Comparison of ENCODE assay signal across 9 mouse cellular contexts in the genomic region with DNA sequence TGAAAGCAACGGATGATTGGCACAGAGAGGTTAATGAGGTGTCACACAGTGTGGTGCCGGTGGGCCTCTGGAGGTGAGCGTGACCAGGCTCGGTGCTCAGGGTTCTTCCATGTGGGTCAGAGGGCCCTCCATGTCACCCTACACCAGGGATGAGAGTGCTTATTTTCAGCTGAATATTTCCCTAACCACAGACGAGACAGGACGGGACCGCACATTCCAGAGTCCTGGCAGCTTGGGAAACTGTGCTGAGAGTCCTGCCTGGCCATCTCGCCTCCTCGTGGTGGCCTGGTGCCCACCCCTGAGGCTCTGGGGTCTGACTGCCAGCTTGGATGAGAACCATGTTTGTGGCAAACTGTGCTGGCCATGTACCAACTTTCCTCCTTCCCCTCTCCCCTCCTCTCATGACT. TPM values are rescaled to one million over a fixed set of nuclear protein-coding genes. Genes with fewer than 3 reads are reported as not detected.
DNase-seq lines count a peak whose midpoint lies in the region; ATAC-seq lines count a peak whose summit lies in the region.
"Had no signal": no experiment of that assay in that cellular context is flagged by ENCODE, and none has a peak within 500 bp of the region (broad histone marks: within the 10 kb centered on the region; RNA-seq: fewer than 3 reads in every experiment).

No protein-coding gene starts in this region.

- no peak overlapping the region for H3K4me2 ChIP-seq in hindbrain, embryonic 14.5 days (replicated peaks)
- no peak overlapping the region for H3K4me2 ChIP-seq in hindbrain, embryonic 11.5 days (replicated peaks; ENCODE audit: low read depth, low read length)
- H3K4me2 ChIP-seq: midbrain, embryonic 15.5 days had no signal

- no peak overlapping the region for H3K9ac ChIP-seq in hindbrain, embryonic 14.5 days
- H3K9ac ChIP-seq in hindbrain, embryonic 11.5 days (ENCODE audit: low read depth, low read length), result no peak overlapping the region
- H3K9ac ChIP-seq: midbrain, embryonic 15.5 days had no signal

- no peaks in the 10 kb centered on the region for H3K4me1 ChIP-seq in hindbrain, embryonic 14.5 days (replicated peaks; ENCODE audit: control insufficient read depth, insufficient read depth, low read length)
- H3K4me1 ChIP-seq in hindbrain, embryonic 11.5 days (replicated peaks; ENCODE audit: control insufficient read depth, insufficient read depth, low read length), result no peaks in the 10 kb centered on the region

- H3K36me3 ChIP-seq in hindbrain, embryonic 14.5 days (replicated peaks; ENCODE audit: control insufficient read depth, insufficient read depth), result no peaks in the 10 kb centered on the region
- no peaks in the 10 kb centered on the region for H3K36me3 ChIP-seq in hindbrain, embryonic 11.5 days (ENCODE audit: control insufficient read depth, insufficient read depth, low read length)
- H3K36me3 ChIP-seq: midbrain, embryonic 15.5 days had no signal

- ATAC-seq in hindbrain, embryonic 14.5 days (ENCODE audit: low FRiP score), result no peak; the same call in 1 of the 2 replicates
- no peak for ATAC-seq in hindbrain, embryonic 11.5 days (ENCODE audit: low FRiP score)
- ATAC-seq: midbrain, embryonic 15.5 days had no signal

- no peak overlapping the region for H3K4me3 ChIP-seq in hindbrain, embryonic 14.5 days (replicated peaks; ENCODE audit: low read length)
- no peak overlapping the region for H3K4me3 ChIP-seq in hindbrain, embryonic 11.5 days (ENCODE audit: low read depth, low read length)
- H3K4me3 ChIP-seq: midbrain, embryonic 15.5 days had no signal

- 66% methylated on average over 9 of the region's 9 CpGs for WGBS in hindbrain, embryonic 14.5 days
- 72% methylated on average over 9 of the region's 9 CpGs for WGBS in hindbrain, embryonic 11.5 days

- no peaks in the 10 kb centered on the region for H3K27me3 ChIP-seq in hindbrain, embryonic 14.5 days (ENCODE audit: control insufficient read depth, insufficient read depth, low read length)
- no peaks in the 10 kb centered on the region for H3K27me3 ChIP-seq in hindbrain, embryonic 11.5 days (ENCODE audit: control insufficient read depth, insufficient read depth, low read length)
- H3K27me3 ChIP-seq: midbrain, embryonic 15.5 days had no signal

- H3K27ac ChIP-seq in hindbrain, embryonic 14.5 days, result no peak overlapping the region
- no peak overlapping the region for H3K27ac ChIP-seq in hindbrain, embryonic 11.5 days (ENCODE audit: low read depth, low read length)
- H3K27ac ChIP-seq: midbrain, embryonic 15.5 days had no signal

- peak; percentile 86 for DNase-seq in cerebellum, postnatal 14 days
- DNase-seq in cerebellum, postnatal 36 days, result no peak
- DNase-seq in hindbrain, embryonic 14.5 days (ENCODE audit: low spot score), result peak; percentile 32
- no peak for DNase-seq in hindbrain, embryonic 11.5 days (ENCODE audit: low spot score)
- DNase-seq in ovary, adult 18-20 months (ENCODE audit: low spot score), result peak; percentile 24
- DNase-seq in ovary, postnatal 36 days (ENCODE audit: low spot score), result no peak
- peak; percentile 37 for DNase-seq in skeletal muscle tissue, adult 2 months (ENCODE audit: low read depth, low spot score)
- no peak for DNase-seq in adrenal gland, postnatal 25 days

- H3K9me3 ChIP-seq in hindbrain, embryonic 14.5 days (ENCODE audit: control insufficient read depth, low read length), result no peaks in the 10 kb centered on the region
- no peaks in the 10 kb centered on the region for H3K9me3 ChIP-seq in hindbrain, embryonic 11.5 days (ENCODE audit: control insufficient read depth, low read length)
- H3K9me3 ChIP-seq: midbrain, embryonic 15.5 days had no signal

RNA-seq across cellular contexts. Expression of a gene that starts 36.5 kb away (rescaled TPM):
- 91.6 and 98.5 TPM in 2 replicates for polyA plus RNA-seq in hindbrain, embryonic 14.5 days (2014; fragmentation: Nextera tagmentation; extraction: Ambion mirVana)
- 46.6 and 64.0 TPM in 2 replicates for polyA plus RNA-seq in hindbrain, embryonic 11.5 days (2014; fragmentation: Nextera tagmentation; extraction: Ambion mirVana)
- 598 and 906 TPM in 2 replicates for total RNA-seq in adrenal gland, postnatal 25 days (2021)

Comparison
In these comparisons a context has a peak if more than half of its experiments do, and no peak if none do; other contexts are left out.
1. DNase-seq: peak in cerebellum, postnatal 14 days (2 of 2), hindbrain, embryonic 14.5 days (single experiment), ovary, adult 18-20 months (single experiment) and skeletal muscle tissue, adult 2 months (single experiment); none in cerebellum, postnatal 36 days (0 of 2), hindbrain, embryonic 11.5 days (single experiment), ovary, postnatal 36 days (single experiment) and adrenal gland, postnatal 25 days (single experiment).